Mouse (Mus musculus): ENCODE results near the gene Zim1. TPM values are rescaled to one million over a fixed set of nuclear protein-coding genes. Genes with fewer than 3 reads are reported as not detected.

Zim1 gene
- not detected in 2 replicates for total RNA-seq (2017)

GRCm38 (mm10) chr7:6696241-6697045 is at the start of gene Zim1:
Gene Zim1 (minus strand): TSS chr7:6696450.
- peak; percentile 68 to 69 for ATAC-seq (replicated peaks in 1 of 2; ENCODE audit: insufficient read depth in 1 of 2, low FRiP score in 2 of 2, low TSS enrichment in 1 of 2, low read depth in 1 of 2, poor library complexity in 2 of 2, severe bottlenecking in 2 of 2)

DNA sequence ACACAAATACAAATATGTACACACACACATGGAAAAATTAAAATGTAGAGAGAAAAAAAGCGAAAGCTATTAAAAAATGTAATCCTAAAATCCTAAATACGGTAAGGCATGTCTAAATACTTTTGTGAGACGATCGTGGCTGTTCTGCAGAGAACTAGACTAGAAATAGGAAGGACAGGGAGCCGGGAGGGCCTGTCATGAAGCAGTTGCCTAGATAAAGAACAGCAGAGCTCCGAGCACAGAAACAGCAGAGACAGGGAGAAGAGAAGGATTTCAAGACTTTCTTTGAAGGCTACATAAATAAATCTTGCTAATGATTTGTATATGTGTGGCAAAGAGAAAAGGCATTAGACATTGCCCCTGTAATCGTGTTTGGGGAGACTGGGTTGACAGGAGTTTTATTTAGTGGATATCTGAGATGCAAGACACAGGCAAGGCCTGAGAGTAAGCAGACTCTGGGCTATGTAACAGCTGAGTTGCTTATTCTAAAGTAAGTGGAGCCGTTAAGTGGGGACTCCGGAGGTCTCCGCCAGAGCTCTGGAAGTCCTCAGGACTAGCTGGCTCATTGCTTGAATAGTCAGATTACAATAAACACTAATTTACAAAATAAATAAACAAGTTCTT is 48.1 kb upstream of the Zim1 start:
- no peak for ATAC-seq (replicated peaks in 1 of 2; ENCODE audit: insufficient read depth in 1 of 2, low FRiP score in 2 of 2, low TSS enrichment in 1 of 2, low read depth in 1 of 2, poor library complexity in 2 of 2, severe bottlenecking in 2 of 2)

- no peak for ATAC-seq (replicated peaks in 1 of 2; ENCODE audit: insufficient read depth in 1 of 2, low FRiP score in 2 of 2, low TSS enrichment in 1 of 2, low read depth in 1 of 2, poor library complexity in 2 of 2, severe bottlenecking in 2 of 2)
Measured at GRCm38 (mm10) chr7:6736060-6736459, 39.8 kb upstream of the Zim1 start.

- ATAC-seq (replicated peaks in 1 of 2; ENCODE audit: insufficient read depth in 1 of 2, low FRiP score in 2 of 2, low TSS enrichment in 1 of 2, low read depth in 1 of 2, poor library complexity in 2 of 2, severe bottlenecking in 2 of 2), result no peak
Measured at GRCm38 (mm10) chr7:6731930-6732329, 35.7 kb upstream of the Zim1 start.

- no peak for ATAC-seq (replicated peaks in 1 of 2; ENCODE audit: insufficient read depth in 1 of 2, low FRiP score in 2 of 2, low TSS enrichment in 1 of 2, low read depth in 1 of 2, poor library complexity in 2 of 2, severe bottlenecking in 2 of 2)
Measured at GRCm38 (mm10) chr7:6731373-6731772, 35.1 kb upstream of the Zim1 start.

DNA sequence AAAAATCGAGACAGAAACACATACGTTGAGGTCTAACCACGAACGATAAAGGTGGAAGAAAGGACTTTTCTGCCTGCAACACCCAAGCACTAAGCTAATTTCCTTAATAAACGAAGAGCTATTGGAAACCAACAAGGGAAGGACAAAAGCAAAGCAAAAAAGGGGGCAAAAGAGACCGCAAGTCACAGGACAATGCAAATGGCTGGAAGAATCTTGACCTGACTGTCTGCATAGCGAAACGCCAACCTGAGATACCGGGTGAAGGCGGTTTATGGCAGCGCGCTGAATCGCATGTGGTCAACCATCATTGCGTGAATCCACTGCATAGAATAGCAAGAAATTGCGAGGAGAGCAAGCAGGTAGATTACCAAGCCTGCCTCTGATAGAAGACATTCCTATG is 34.6 kb upstream of the Zim1 start:
- ATAC-seq (replicated peaks in 1 of 2; ENCODE audit: insufficient read depth in 1 of 2, low FRiP score in 2 of 2, low TSS enrichment in 1 of 2, low read depth in 1 of 2, poor library complexity in 2 of 2, severe bottlenecking in 2 of 2), result no peak

DNA sequence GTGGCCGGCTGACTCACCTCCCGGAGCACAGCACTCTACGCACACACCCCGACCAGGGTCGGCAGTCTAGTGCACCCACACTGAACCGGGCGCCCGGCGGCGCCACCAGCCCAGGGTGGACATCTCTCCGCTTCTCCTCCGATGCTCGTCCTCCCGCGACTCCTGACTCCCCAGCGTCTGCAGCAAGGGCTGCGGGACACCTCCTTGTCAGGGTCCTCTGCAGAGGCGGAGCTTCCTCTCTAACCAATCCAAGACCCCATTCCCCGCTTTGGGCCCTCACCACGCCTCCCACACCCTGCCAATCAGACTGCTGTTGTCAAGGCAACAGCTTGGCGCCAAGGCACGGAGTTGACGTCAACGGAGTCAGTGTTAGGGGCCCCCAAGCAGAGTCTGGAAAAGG is 34.0 kb upstream of the Zim1 start, which contains the start of the genes Peg3 and Usp29:
TSS of gene Peg3 (minus strand) at position 191 of the 400 bp plus-strand sequence.
TSS of gene Usp29 (plus strand) at position 338 of the 400 bp plus-strand sequence.
- ATAC-seq (replicated peaks in 1 of 2; ENCODE audit: insufficient read depth in 1 of 2, low FRiP score in 2 of 2, low TSS enrichment in 1 of 2, low read depth in 1 of 2, poor library complexity in 2 of 2, severe bottlenecking in 2 of 2), result 0 out of 4 replicates have a peak, but pooled peaks have one; percentile 6 to 22

DNA sequence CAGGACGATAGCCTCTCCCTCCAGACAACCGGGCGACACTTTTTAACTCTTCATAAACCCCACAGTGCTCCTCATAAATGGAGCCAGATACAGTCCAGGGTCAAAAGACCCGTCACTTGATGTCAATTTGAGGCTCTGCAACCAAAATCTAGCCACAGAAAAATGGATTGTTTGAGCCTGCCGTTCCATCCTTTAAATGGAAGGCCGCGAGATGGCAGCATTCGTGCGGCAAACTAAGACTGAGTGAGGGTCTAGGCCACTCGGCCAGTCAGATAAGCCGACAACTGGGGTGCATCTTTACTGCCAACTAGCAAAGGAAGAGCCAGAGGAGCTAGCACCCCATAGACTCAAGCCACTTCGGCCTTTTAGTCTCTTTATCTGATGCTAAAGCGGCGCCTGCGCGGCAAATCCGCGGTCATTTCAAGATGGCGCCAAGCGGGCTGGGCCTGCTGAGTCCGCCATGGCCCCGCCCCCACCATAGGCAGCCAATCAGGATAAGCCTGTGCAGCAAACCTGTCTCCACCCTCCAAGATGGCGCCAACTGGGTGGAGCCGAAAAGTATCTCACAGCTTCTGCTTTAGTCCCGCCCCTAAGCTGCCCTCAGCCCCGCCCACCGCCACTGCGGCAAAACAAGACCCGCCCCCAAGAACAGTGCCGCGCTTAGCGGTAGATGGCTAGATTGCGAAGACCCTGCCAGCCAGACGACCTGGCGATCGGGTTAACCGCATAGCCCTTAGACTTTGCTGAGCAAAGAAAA is 33.0 kb upstream of the Zim1 start:
- ATAC-seq (replicated peaks in 1 of 2; ENCODE audit: insufficient read depth in 1 of 2, low FRiP score in 2 of 2, low TSS enrichment in 1 of 2, low read depth in 1 of 2, poor library complexity in 2 of 2, severe bottlenecking in 2 of 2), result peak; percentile 68 to 76

GRCm38 (mm10) chr7:6728263-6728931 is 32.1 kb upstream of the Zim1 start:
- 0 out of 4 replicates have a peak, but pooled peaks of 1 of the 2 experiments have one; percentile 11 for ATAC-seq (replicated peaks in 1 of 2; ENCODE audit: insufficient read depth in 1 of 2, low FRiP score in 2 of 2, low TSS enrichment in 1 of 2, low read depth in 1 of 2, poor library complexity in 2 of 2, severe bottlenecking in 2 of 2)

DNA sequence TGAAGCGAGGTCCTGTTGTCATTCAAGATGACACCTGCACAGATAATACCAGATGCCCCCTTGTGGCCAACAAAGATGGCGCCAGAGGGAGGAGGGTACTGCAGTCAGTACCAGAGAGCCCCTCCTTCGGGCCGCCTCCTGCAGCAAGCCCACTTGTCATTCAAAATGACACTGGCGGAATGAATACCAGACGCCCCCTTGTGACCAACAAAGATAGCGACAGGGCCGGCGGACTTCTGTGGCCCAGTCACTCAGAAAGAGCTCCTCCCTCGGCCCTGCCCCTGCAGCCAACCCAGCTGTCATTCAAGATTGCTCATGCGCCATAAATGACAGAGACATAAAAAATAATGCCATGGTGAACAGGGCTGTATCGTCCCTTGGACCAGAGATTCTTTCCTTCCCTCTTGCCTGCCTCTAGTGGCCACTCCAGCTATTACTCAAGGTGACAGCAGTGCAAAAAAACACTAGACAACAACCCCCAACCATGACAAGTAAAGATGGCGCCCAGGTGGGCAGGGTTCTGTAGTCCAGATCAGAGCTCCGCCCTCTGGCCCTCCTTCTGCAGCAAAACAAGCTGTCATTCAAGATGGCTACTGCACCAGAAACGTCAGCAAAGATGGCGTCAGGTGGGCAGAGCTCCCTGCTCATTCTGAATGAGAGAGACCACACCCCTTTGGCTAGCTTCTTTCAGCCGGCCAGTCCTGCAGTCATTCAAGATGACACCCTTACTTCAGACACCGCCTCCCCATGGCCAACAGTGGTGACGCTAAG is 31.3 kb upstream of the Zim1 start:
- ATAC-seq (replicated peaks in 1 of 2; ENCODE audit: insufficient read depth in 1 of 2, low FRiP score in 2 of 2, low TSS enrichment in 1 of 2, low read depth in 1 of 2, poor library complexity in 2 of 2, severe bottlenecking in 2 of 2), result no peak

GRCm38 (mm10) chr7:6709396-6709795 is 13.1 kb upstream of the Zim1 start:
- ATAC-seq (replicated peaks in 1 of 2; ENCODE audit: insufficient read depth in 1 of 2, low FRiP score in 2 of 2, low TSS enrichment in 1 of 2, low read depth in 1 of 2, poor library complexity in 2 of 2, severe bottlenecking in 2 of 2), result no peak

DNA sequence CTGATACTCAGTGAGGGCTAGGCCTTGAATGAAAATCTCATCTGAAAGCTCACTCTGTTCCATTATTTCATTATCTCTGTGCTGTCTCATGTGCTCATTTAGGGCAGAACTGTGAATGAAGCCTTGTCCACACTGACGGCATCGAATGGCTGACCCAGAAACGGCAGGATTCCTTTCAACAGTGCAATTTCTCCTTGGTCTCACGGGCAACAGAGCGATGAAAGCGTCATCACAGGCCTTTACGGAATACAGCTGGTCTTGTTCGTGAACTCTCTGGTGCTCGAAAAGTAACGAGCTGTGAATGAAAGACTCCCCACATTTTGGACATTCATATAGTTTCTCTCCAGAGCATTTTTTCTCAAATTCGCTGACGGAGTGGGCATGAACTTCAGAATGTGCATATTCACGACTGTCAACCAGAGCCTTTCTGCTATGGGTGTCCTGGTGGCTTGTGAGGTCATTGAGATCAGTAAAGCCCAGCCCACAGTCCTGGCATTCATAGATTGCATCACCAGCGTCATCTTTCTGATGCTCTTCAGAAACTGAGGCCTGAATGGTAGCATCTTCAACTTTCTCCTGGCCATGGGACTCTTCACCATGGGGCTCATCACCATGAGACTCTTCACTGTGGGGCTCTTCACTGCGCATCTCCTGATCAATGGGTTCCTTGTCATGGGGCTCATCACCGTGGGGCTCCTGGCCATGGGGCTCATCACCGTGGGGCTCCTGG is 12.4 kb upstream of the Zim1 start:
- ATAC-seq (replicated peaks in 1 of 2; ENCODE audit: insufficient read depth in 1 of 2, low FRiP score in 2 of 2, low TSS enrichment in 1 of 2, low read depth in 1 of 2, poor library complexity in 2 of 2, severe bottlenecking in 2 of 2), result no peak

DNA sequence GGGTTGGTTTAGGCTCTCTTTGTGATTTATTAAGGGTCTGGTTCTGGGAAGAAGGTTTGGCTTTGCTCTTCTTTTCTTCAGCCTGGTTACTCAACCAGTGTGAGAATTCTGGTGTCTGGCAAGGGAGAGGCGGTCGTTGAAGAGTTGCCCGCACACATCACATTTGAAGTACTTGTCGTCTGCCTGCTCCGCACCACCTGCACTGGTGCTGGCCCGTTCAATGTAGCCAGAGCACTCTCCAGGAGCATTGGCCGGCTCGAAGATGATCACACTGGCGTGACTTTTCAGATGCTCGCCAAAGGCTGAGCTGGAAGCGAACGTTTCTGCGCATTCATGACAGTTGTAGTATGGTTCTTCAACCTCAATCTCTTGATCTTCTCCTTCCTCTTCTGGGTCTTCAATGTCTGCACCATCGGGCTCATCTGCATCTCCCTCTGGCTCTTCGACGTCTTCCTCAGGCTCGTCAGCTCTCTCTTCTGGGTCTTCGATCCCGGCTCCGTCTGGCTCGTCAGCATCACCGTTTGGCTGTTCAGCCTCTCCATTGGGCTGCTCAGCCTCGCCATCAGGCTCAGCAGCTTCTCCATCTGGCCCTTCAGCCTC is 11.3 kb upstream of the Zim1 start:
- no peak for ATAC-seq (replicated peaks in 1 of 2; ENCODE audit: insufficient read depth in 1 of 2, low FRiP score in 2 of 2, low TSS enrichment in 1 of 2, low read depth in 1 of 2, poor library complexity in 2 of 2, severe bottlenecking in 2 of 2)

- ATAC-seq (replicated peaks in 1 of 2; ENCODE audit: insufficient read depth in 1 of 2, low FRiP score in 2 of 2, low TSS enrichment in 1 of 2, low read depth in 1 of 2, poor library complexity in 2 of 2, severe bottlenecking in 2 of 2), result no peak
Measured at GRCm38 (mm10) chr7:6699230-6699629, 3.0 kb upstream of the Zim1 start.

- no peak for ATAC-seq (replicated peaks in 1 of 2; ENCODE audit: insufficient read depth in 1 of 2, low FRiP score in 2 of 2, low TSS enrichment in 1 of 2, low read depth in 1 of 2, poor library complexity in 2 of 2, severe bottlenecking in 2 of 2)
Measured at GRCm38 (mm10) chr7:6685511-6685910, 10.7 kb downstream of the Zim1 start.

GRCm38 (mm10) chr7:6666726-6667125 is 29.5 kb downstream of the Zim1 start:
- no peak for ATAC-seq (replicated peaks in 1 of 2; ENCODE audit: insufficient read depth in 1 of 2, low FRiP score in 2 of 2, low TSS enrichment in 1 of 2, low read depth in 1 of 2, poor library complexity in 2 of 2, severe bottlenecking in 2 of 2)

Data from hematopoietic stem cell, adult 5-6 weeks (primary cell).